Comparison of ENCODE assay signal across 8 mouse cellular contexts in the genomic region with DNA sequence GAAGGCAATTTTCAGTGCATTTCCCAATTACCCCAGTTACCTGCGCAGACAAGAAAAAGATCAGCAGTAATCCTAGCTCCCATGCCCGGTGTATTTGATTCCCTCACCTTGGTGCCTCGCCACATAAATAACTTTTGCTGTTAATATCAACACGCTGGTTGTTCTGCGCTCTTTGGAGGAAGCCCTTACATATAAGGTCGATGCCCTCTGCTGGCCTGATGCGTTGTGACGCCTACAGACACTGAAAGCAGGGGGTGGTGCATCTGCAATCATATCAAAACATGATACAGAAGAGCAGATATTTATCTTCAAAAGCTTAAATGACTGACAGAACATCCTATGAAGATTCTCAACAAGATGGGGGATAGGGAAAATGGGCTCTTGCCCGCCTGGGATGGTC.
DNase-seq lines count a peak whose midpoint lies in the region; ATAC-seq and TF ChIP-seq lines count a peak whose summit lies in the region.

No protein-coding gene starts in this region.

- no peak overlapping the region for H3K9ac ChIP-seq in forebrain, embryonic 14.5 days (ENCODE audit: low read length)
- no peak overlapping the region for H3K9ac ChIP-seq in neural tube, embryonic 15.5 days (replicated peaks)
- H3K9ac ChIP-seq in midbrain, postnatal 0 days (replicated peaks; ENCODE audit: low read length, poor library complexity, severe bottlenecking) = no peak overlapping the region

- no peak overlapping the region for H3K4me3 ChIP-seq in forebrain, embryonic 14.5 days (ENCODE audit: low read depth, low read length)
- H3K4me3 ChIP-seq in forebrain, embryonic 10.5 days = no peak overlapping the region
- H3K4me3 ChIP-seq in neural tube, embryonic 15.5 days (replicated peaks) = no peak overlapping the region
- no peak overlapping the region for H3K4me3 ChIP-seq in midbrain, postnatal 0 days (ENCODE audit: low read depth, low read length)

- DNase-seq in forebrain, embryonic 14.5 days (ENCODE audit: low spot score) = peak; percentile 55
- DNase-seq in forebrain, embryonic 10.5 days (ENCODE audit: extremely low spot score, low spot score) = no peak
- peak; percentile 33 for DNase-seq in neural tube, embryonic 10.5 days (ENCODE audit: extremely low spot score, low spot score)
- DNase-seq in midbrain, postnatal 0 days (ENCODE audit: low spot score) = peak; percentile 68
- no peak for DNase-seq in right cerebral cortex, adult 2 months (ENCODE audit: low spot score in 2 of 2)

- no peak for ATAC-seq in forebrain, embryonic 14.5 days
- no peak; the same call in 1 of the 2 replicates for ATAC-seq in neural tube, embryonic 15.5 days (ENCODE audit: low FRiP score)
- ATAC-seq in hematopoietic stem cell, adult 5-6 weeks (replicated peaks in 1 of 2; ENCODE audit: insufficient read depth in 1 of 2, low FRiP score in 2 of 2, low TSS enrichment in 1 of 2, low read depth in 1 of 2, poor library complexity in 2 of 2, severe bottlenecking in 2 of 2) = peak; percentile 77 to 83; a peak in 3 of 4 replicates
- ATAC-seq in midbrain, postnatal 0 days (ENCODE audit: low FRiP score) = peak; percentile 63; the same call in 1 of the 2 replicates
- no peak for ATAC-seq in erythroblast, adult 5-6 weeks (replicated peaks; ENCODE audit: low FRiP score, poor library complexity, severe bottlenecking)

- H3K27ac ChIP-seq in forebrain, embryonic 14.5 days (ENCODE audit: low read depth, low read length) = no peak overlapping the region
- no peak overlapping the region for H3K27ac ChIP-seq in forebrain, embryonic 10.5 days
- no peak overlapping the region for H3K27ac ChIP-seq in neural tube, embryonic 15.5 days (replicated peaks)
- H3K27ac ChIP-seq in midbrain, postnatal 0 days (ENCODE audit: low read depth, low read length) = no peak overlapping the region

- H3K4me2 ChIP-seq in forebrain, embryonic 14.5 days (ENCODE audit: low read length) = no peak overlapping the region
- no peak overlapping the region for H3K4me2 ChIP-seq in neural tube, embryonic 15.5 days
- no peak overlapping the region for H3K4me2 ChIP-seq in midbrain, postnatal 0 days (ENCODE audit: low read depth, low read length, poor library complexity, severe bottlenecking)

- no peaks in the 10 kb centered on the region for H3K27me3 ChIP-seq in forebrain, embryonic 14.5 days (replicated peaks; ENCODE audit: control insufficient read depth, insufficient read depth, low read length)
- no peaks in the 10 kb centered on the region for H3K27me3 ChIP-seq in forebrain, embryonic 10.5 days (ENCODE audit: poor library complexity, severe bottlenecking)
- H3K27me3 ChIP-seq in neural tube, embryonic 15.5 days (replicated peaks) = no peaks in the 10 kb centered on the region
- no peaks in the 10 kb centered on the region for H3K27me3 ChIP-seq in midbrain, postnatal 0 days (ENCODE audit: insufficient read depth, low read length)

- H3K36me3 ChIP-seq in forebrain, embryonic 14.5 days (ENCODE audit: control insufficient read depth, insufficient read depth, low read length) = peaks cover 15% of the 10 kb centered on the region; the same call in 1 of the 2 replicates
- peaks cover 6% of the 10 kb centered on the region for H3K36me3 ChIP-seq in forebrain, embryonic 10.5 days (replicated peaks)
- peaks cover 15% of the 10 kb centered on the region for H3K36me3 ChIP-seq in neural tube, embryonic 15.5 days
- H3K36me3 ChIP-seq in midbrain, postnatal 0 days (ENCODE audit: insufficient read depth, low read length) = peaks cover 4% of the 10 kb centered on the region; the same call in 1 of the 2 replicates

- no peaks in the 10 kb centered on the region for H3K4me1 ChIP-seq in forebrain, embryonic 14.5 days (ENCODE audit: control insufficient read depth, insufficient read depth, low read length)
- H3K4me1 ChIP-seq in forebrain, embryonic 10.5 days = peaks cover 5% of the 10 kb centered on the region
- peaks cover 3% of the 10 kb centered on the region; the same call in 1 of the 2 replicates for H3K4me1 ChIP-seq in neural tube, embryonic 15.5 days
- H3K4me1 ChIP-seq in midbrain, postnatal 0 days (ENCODE audit: insufficient read depth, low read length) = no peaks in the 10 kb centered on the region

- 56% methylated on average over 9 of the region's 9 CpGs for WGBS in forebrain, embryonic 14.5 days
- 56% methylated on average over 9 of the region's 9 CpGs for WGBS in forebrain, embryonic 10.5 days
- 48% methylated on average over 9 of the region's 9 CpGs for WGBS in neural tube, embryonic 15.5 days
- 49% methylated on average over 9 of the region's 9 CpGs for WGBS in midbrain, postnatal 0 days

- no peaks in the 10 kb centered on the region for H3K9me3 ChIP-seq in forebrain, embryonic 14.5 days (replicated peaks; ENCODE audit: control insufficient read depth, low read length)
- H3K9me3 ChIP-seq in forebrain, embryonic 10.5 days = no peaks in the 10 kb centered on the region
- no peaks in the 10 kb centered on the region for H3K9me3 ChIP-seq in neural tube, embryonic 15.5 days (replicated peaks)
- no peaks in the 10 kb centered on the region for H3K9me3 ChIP-seq in midbrain, postnatal 0 days (ENCODE audit: low read length)

- TF ChIP-seq CTCF in midbrain, postnatal 0 days (IDR thresholded peaks at IDR 0.05) = peak; percentile 79

Comparison
In these comparisons a context has a peak if more than half of its experiments do, and no peak if none do; other contexts are left out.
1. DNase-seq: peak in forebrain, embryonic 14.5 days (single experiment), neural tube, embryonic 10.5 days (single experiment) and midbrain, postnatal 0 days (single experiment); none in forebrain, embryonic 10.5 days (single experiment) and right cerebral cortex, adult 2 months (0 of 2).
2. ATAC-seq: peak in hematopoietic stem cell, adult 5-6 weeks (2 of 2) and midbrain, postnatal 0 days (single experiment); none in forebrain, embryonic 14.5 days (single experiment), neural tube, embryonic 15.5 days (single experiment) and erythroblast, adult 5-6 weeks (single experiment).